Mouse (Mus musculus) embryonic facial prominence, embryonic 10.5 days (tissue): ENCODE data around the gene Atp5h. TPM values are rescaled to one million over a fixed set of nuclear protein-coding genes. Genes with fewer than 3 reads are reported as not detected.

ENCODE experiments used
- DNase-seq: peaks from one replicate; pipeline ENCODE4 v3.0.0-alpha.2; 2017; ENCODE audit warnings: low spot score
- H3K27ac ChIP-seq: fragments of 300-500 bp; sonication (generic); replicated peaks from 2 replicates; pipeline ENCODE4 v1.5.1; 2016; ENCODE audit warnings: mild to moderate bottlenecking
- H3K27me3 ChIP-seq: fragments of 300-500 bp; sonication (generic); replicated peaks from 2 replicates; pipeline ENCODE4 v1.6.1; 2016; ENCODE audit warnings: low read depth, mild to moderate bottlenecking; ENCODE audit not compliant: poor library complexity, severe bottlenecking
- H3K36me3 ChIP-seq: fragments of 300-500 bp; sonication (generic); replicated peaks from 2 replicates; pipeline ENCODE4 v1.6.1; 2016; ENCODE audit warnings: mild to moderate bottlenecking, moderate library complexity
- H3K4me1 ChIP-seq: fragments of 300-500 bp; sonication (generic); 2 replicates; pipeline ENCODE4 v1.6.1; 2016
- H3K4me3 ChIP-seq: fragments of 300-500 bp; sonication (generic); 2 replicates; pipeline ENCODE4 v1.5.1; 2016; ENCODE audit warnings: mild to moderate bottlenecking, moderate library complexity
- H3K9me3 ChIP-seq: fragments of 300-500 bp; sonication (generic); 2 replicates; pipeline ENCODE4 v1.6.1; 2016; ENCODE audit warnings: mild to moderate bottlenecking
- WGBS: fragments of 180-500 bp; shearing (Covaris S2); methylation state at CpG from one replicate; pipeline ENCODE4 v1.1.7; 2016; 5-methylcytosine and 5-hydroxymethylcytosine counted together
- polyA plus RNA-seq: library from polyadenylated mRNA; unstranded; fragments of >200 nt; fragmentation: Nextera tagmentation; extraction: Ambion mirVana; gene quantifications from 2 replicates; pipeline ENCODE4 v1.2.1, GENCODE M21; 2016

Atp5h gene
- polyA plus RNA-seq, 1 experiment from 2014 or later, result 890 TPM

- no peak for DNase-seq
- Histone ChIP-seq H3K4me1 (peaks cover 36% of the 10 kb centered on the region), H3K4me3 (no peak overlapping the region), H3K9me3 (0 out of 2 replicates have a peak, but pooled peaks cover 2% of the 10 kb centered on the region), H3K27me3 (no peaks in the 10 kb centered on the region), H3K27ac (no peak overlapping the region), H3K36me3 (no peaks in the 10 kb centered on the region)
- WGBS, result 90% methylated on average over 7 of the region's 7 CpGs
Observed at GRCm38 (mm10) chr11:115452281-115452860, 32.6 kb upstream of the Atp5h start.

GRCm38 (mm10) chr11:115451781-115452241, 32.0 kb upstream of the Atp5h start:
- no peaks in the 10 kb centered on the region for H3K36me3 ChIP-seq
- WGBS, result 87% methylated on average over 8 of the region's 8 CpGs
- 0 out of 2 replicates have a peak, but pooled peaks cover 2% of the 10 kb centered on the region for H3K9me3 ChIP-seq
- no peak for DNase-seq
- H3K4me1 ChIP-seq, result peaks cover 32% of the 10 kb centered on the region
- H3K27me3 ChIP-seq, result no peaks in the 10 kb centered on the region
- H3K27ac ChIP-seq, result no peak overlapping the region
- no peak overlapping the region for H3K4me3 ChIP-seq

DNA sequence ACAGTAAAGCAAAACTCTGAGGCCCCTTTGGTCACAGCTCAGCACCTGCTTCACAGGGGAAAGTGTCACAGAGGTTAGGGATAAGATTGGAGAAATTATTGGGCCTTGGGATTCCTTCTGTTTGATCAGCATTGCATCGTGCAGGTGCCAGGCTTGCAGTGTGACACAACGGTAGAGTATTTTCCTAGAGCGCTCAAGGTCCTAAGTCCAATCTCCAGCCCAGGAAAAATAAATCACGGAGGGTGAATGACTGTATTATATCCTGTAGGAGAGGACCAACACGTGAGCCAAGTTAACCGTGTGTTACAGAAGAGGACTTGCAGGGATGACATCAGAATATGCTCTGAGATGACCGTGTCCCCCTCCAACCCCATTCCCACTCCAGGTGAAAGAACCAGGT, 30.4 kb upstream of the Atp5h start:
- Histone ChIP-seq H3K4me1 (peaks cover 34% of the 10 kb centered on the region), H3K9me3 (no peaks in the 10 kb centered on the region), H3K27me3 (no peaks in the 10 kb centered on the region), H3K27ac (no peak overlapping the region), H3K36me3 (no peaks in the 10 kb centered on the region), H3K4me3 (no peak overlapping the region)
- 91% methylated on average over 7 of the region's 7 CpGs for WGBS
- DNase-seq, result no peak

DNA sequence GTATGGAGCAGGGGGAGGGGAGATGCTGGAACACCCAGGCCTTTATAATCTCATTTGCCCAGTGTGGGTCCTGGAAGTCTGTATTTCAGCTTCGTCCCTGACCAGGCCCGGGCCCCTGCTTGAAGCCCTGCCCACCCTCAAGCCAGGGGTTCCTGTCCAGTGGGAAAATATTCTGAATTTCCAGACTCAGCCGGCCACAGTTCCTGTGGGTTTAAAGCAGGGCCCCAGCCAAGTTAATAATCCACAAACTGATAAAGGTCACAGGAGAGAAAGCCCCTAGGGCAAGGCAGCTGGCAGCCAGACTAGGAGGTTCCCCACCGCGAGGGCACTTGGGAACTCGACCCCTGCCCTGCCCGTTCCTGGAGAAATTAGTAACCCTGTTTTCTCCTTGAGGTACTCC, 29.2 kb upstream of the Atp5h start:
- Histone ChIP-seq H3K4me1 (peaks cover 37% of the 10 kb centered on the region), H3K27me3 (no peaks in the 10 kb centered on the region), H3K9me3 (no peaks in the 10 kb centered on the region), H3K27ac (peak overlapping the region; percentile 57), H3K36me3 (no peaks in the 10 kb centered on the region), H3K4me3 (no peak overlapping the region; the same call in 1 of the 2 replicates)
- WGBS, result 30% methylated on average over 7 of the region's 7 CpGs
- no peak for DNase-seq

DNA sequence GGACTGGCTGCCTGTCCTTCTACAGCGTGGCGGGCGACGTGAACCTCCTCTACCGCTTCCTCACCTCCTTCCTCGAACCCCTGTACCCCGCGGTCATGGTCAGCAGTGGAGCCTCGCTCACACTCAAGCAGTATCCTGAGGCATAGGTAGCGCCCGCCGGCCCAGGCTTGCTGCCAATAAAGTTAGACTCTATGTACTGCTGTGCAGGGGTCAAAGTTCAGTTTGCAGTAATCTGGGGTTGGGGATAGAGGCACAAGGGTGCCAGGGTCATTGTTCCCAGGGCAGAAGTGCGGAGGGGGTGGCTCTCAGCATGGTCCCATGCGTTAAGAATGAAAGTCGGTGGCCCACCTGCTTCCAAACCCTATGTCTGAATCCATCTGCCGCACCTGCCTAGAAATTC, 28.3 kb upstream of the Atp5h start:
- H3K4me3 ChIP-seq, result no peak overlapping the region
- WGBS, result 83% methylated on average over 16 of the region's 16 CpGs
- no peaks in the 10 kb centered on the region for H3K36me3 ChIP-seq
- H3K27me3 ChIP-seq, result no peaks in the 10 kb centered on the region
- no peak overlapping the region for H3K27ac ChIP-seq
- no peak for DNase-seq
- no peaks in the 10 kb centered on the region for H3K9me3 ChIP-seq
- H3K4me1 ChIP-seq, result peaks cover 37% of the 10 kb centered on the region

DNA sequence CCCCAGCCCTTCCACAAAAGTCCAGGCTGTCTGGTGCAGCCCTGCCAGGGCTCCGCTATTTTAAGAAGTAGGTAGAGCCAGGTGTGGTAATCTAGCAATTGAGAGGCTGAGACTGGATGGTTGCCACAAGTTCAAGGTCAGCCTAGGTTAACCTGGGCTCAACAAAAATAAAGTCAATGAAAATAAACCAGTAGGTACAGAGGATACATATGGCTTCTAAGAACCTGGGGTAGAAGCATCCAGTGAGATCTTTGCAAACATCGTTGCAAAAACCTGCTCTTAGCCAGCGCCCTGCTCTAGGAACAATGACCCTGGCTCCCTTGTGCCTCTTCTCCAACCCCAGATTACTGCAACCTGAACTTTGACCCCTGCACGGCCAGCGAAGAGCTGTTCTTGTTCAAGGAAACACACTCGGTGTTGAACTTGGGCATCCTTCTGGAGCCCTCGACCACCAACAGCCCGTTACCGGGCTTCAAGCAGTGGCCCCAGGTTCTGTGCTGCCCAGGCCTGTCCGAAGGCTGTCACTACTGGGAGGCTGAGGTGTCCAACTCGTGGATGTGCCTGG, 27.6 kb upstream of the Atp5h start:
- no peaks in the 10 kb centered on the region for H3K36me3 ChIP-seq
- H3K27me3 ChIP-seq, result no peaks in the 10 kb centered on the region; the same call in 1 of the 2 replicates
- no peak for DNase-seq
- no peaks in the 10 kb centered on the region for H3K9me3 ChIP-seq
- 86% methylated on average over 11 of the region's 11 CpGs for WGBS
- no peak overlapping the region for H3K4me3 ChIP-seq
- H3K27ac ChIP-seq, result no peak overlapping the region
- H3K4me1 ChIP-seq, result peaks cover 37% of the 10 kb centered on the region

DNA sequence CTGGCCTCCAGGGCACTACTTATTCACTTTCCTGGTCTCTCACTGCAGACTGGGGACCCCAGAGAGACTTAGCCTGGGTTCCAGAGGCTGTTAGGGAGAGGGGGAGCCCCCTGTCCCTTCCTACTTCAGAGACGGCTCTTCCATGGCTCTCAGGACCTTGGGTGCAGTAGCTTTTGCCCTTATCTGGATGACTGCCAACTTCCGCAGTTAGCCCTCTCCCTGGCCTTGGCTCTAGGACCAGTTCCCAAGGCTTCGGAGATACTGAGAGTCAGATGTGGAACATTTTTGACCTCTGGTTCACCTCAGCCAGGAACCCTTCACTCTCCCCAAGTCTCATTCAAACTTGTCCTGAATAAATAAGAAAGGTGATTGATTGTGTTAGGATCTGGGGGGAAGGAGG, 27.1 kb upstream of the Atp5h start:
- Histone ChIP-seq H3K4me1 (peaks cover 37% of the 10 kb centered on the region), H3K27me3 (peaks cover 4% of the 10 kb centered on the region; the same call in 1 of the 2 replicates), H3K4me3 (no peak overlapping the region), H3K36me3 (no peaks in the 10 kb centered on the region), H3K27ac (peak overlapping the region; percentile 21; the same call in 1 of the 2 replicates), H3K9me3 (no peaks in the 10 kb centered on the region)
- 74% methylated on average over 3 of the region's 3 CpGs for WGBS
- DNase-seq, result no peak

DNA sequence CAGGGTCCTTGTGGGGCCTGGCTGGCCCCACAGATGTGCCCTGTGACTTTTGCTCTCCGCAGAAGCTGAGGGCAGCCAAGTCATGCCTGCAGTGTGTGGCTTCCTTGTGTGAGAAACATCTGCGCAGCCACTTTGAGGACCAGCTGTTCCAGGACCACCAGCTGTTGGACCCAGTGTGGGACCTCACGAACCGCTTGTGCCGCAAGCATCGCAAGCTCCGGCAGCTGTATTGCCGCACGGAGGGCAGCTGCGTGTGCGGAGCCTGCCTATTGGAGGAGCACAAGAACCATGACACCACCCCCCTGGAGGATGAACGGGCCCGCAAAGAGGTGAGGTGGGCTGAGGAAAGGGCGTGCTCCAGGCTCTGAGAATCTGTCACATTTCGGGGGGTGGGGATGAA, 21.7 kb upstream of the Atp5h start:
- DNase-seq, result no peak
- Histone ChIP-seq H3K27me3 (peaks cover 22% of the 10 kb centered on the region; the same call in 1 of the 2 replicates), H3K27ac (no peak overlapping the region; the same call in 1 of the 2 replicates), H3K36me3 (no peaks in the 10 kb centered on the region), H3K9me3 (peaks cover 7% of the 10 kb centered on the region), H3K4me1 (peaks cover 22% of the 10 kb centered on the region), H3K4me3 (peak overlapping the region; percentile 21; the same call in 1 of the 2 replicates)
- WGBS, result 47% methylated on average over 15 of the region's 15 CpGs

DNA sequence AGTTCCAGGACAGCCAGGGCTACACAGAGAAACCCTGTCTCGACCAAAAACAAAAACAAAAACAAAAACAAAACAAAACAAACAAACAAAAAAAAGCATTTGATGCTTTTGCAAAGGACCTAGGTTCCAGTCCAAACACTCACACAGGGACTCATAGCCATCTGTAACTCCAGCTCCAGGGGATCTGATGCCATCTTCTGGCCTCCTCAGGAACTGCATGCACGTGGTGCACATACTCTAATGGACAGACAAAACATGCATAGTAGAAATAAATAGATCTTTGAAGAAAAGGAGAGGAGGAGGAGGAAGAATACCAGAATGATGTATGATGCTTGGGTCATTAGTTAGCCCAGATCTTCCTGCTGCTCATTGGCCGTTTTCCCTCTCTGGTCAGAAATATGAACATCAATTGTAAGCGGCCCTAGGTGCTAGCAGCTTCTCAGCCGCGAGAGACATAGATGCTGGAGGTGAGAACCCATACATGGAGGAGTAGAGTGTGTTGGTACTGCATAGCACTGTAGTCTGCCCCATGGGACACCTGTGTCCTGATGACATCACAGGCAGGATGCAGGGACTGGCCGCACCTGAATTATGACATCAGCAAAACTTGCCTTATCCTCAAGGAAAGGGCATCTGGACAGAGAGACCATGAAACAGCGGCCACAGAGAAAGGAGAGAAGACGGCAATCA, 20.3 kb upstream of the Atp5h start, which contains the start of gene Trim80:
Trim80 (plus strand) TSS at position 640 of the 690 bp plus-strand sequence.
- H3K27me3 ChIP-seq, result peaks cover 23% of the 10 kb centered on the region; the same call in 1 of the 2 replicates
- H3K36me3 ChIP-seq, result no peaks in the 10 kb centered on the region
- peak within 1 kb of the TSS; percentile 21; the same call in 1 of the 2 replicates for H3K4me3 ChIP-seq
- H3K4me1 ChIP-seq, result peaks cover 33% of the 10 kb centered on the region
- H3K27ac ChIP-seq, result no peak within 1 kb of the TSS; the same call in 1 of the 2 replicates
- H3K9me3 ChIP-seq, result peaks cover 7% of the 10 kb centered on the region
- WGBS, result 93% methylated on average over 9 of the region's 9 CpGs
- no peak for DNase-seq

GRCm38 (mm10) chr11:115439326-115439725, 19.6 kb upstream of the Atp5h start:
- H3K36me3 ChIP-seq, result no peaks in the 10 kb centered on the region
- H3K4me1 ChIP-seq, result peaks cover 37% of the 10 kb centered on the region
- peaks cover 7% of the 10 kb centered on the region for H3K9me3 ChIP-seq
- DNase-seq, result no peak
- WGBS, result 88% methylated on average over 3 of the region's 3 CpGs
- H3K27me3 ChIP-seq, result peaks cover 23% of the 10 kb centered on the region; the same call in 1 of the 2 replicates
- H3K27ac ChIP-seq, result no peak overlapping the region
- H3K4me3 ChIP-seq, result no peak overlapping the region

DNA sequence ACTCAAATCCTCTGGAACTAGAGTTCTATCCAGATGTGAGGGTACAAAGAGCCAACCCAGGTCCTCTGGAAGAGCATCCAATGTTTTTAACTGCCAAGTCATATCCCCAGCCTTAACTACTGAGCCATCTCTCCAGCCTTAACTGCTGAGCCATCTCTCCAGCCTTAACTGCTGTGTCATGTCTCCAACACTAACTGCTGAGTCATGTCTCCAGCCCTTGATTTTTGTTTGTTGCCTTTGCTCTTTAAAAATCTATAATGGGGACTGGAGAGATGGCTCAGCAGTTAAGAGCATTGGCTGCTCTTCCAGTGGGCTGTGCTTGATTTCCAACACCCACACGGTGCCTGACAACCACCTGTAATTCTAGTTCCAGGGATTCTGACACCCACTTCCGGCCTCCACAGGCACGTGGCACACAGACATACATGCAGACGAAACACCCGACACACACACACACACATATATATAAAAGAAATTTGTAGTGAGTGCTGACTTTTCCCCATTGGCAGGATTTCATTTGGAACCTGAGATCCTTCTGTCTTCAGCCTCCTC, 17.9 kb upstream of the Atp5h start:
- Histone ChIP-seq H3K4me1 (peaks cover 37% of the 10 kb centered on the region), H3K4me3 (no peak overlapping the region), H3K27ac (no peak overlapping the region), H3K36me3 (peaks cover 8% of the 10 kb centered on the region), H3K9me3 (peaks cover 7% of the 10 kb centered on the region), H3K27me3 (peaks cover 23% of the 10 kb centered on the region; the same call in 1 of the 2 replicates)
- no peak for DNase-seq
- 86% methylated on average over 5 of the region's 5 CpGs for WGBS

DNA sequence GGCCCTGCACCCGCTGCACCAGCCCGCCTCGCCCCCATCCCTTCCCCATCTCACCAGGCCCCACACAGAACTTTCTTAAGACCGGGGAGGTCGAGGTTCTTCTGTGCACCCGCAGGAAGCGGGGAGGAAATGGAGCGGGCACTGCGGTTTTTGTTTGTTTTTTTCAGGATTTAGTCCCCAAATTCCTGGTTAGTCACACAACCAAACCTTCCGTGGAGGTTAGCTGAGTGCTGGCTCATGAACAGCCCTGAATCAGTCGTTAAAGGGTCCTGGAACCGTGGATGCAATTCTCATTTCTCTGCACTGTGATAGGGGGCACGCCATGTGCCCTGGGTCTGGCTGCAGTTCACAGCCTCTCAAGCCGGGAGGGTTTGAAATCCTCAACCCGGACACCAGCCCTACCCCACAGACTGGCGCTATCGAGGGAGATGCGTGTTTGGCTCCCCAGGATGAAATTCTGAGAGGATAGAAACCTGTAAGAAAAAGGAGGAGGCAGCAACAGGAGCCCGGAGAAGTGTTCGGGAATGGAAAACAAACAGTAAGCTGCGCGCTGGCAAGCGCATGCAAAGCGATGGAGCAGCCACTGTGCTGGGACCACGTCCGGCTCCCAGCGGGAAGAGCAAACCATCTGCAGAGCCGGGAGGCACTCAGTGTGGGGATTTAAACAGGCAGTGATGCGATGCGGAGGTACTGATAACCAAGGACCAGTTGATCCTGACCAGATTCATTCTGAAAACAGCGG, 16.0 kb upstream of the Atp5h start:
- Histone ChIP-seq H3K4me3 (peak overlapping the region; percentile 50), H3K27ac (peak overlapping the region; percentile 84), H3K4me1 (peaks cover 25% of the 10 kb centered on the region), H3K27me3 (0 out of 2 replicates have a peak, but pooled peaks cover 8% of the 10 kb centered on the region), H3K36me3 (peaks cover 27% of the 10 kb centered on the region), H3K9me3 (peaks cover 7% of the 10 kb centered on the region)
- 5% methylated on average over 31 of the region's 31 CpGs for WGBS
- DNase-seq, result peak; percentile 62
